Mouse (Mus musculus): ENCODE results near the gene Snrpa. TPM values are rescaled to one million over a fixed set of nuclear protein-coding genes. Genes with fewer than 3 reads are reported as not detected.

Snrpa gene
- polyA plus RNA-seq, 1 experiment from 2014 or later: 245 TPM

- peak overlapping the region; percentile 94 for H3K9ac ChIP-seq (replicated peaks)
- no peaks in the 10 kb centered on the region for H3K9me3 ChIP-seq
- peak overlapping the region; percentile 87 for H3K27ac ChIP-seq
- peak overlapping the region; percentile 89 for H3K4me3 ChIP-seq (replicated peaks)
- no peaks in the 10 kb centered on the region for H3K27me3 ChIP-seq
- 3% methylated on average over 10 of the region's 10 CpGs for WGBS
- no peaks in the 10 kb centered on the region for H3K36me3 ChIP-seq
- H3K4me1 ChIP-seq (replicated peaks): peaks cover 59% of the 10 kb centered on the region
- H3K4me2 ChIP-seq (replicated peaks): peak overlapping the region; percentile 90
- no peak; the same call in 1 of the 2 replicates for ATAC-seq
These were observed 31.6 kb upstream of the Snrpa start for GRCm38 (mm10) chr7:27227676-27228075.

GRCm38 (mm10) chr7:27227276-27227675, 31.2 kb upstream of the Snrpa start:
- H3K36me3 ChIP-seq: no peaks in the 10 kb centered on the region
- peaks cover 59% of the 10 kb centered on the region for H3K4me1 ChIP-seq (replicated peaks)
- no peak for ATAC-seq
- H3K27ac ChIP-seq: no peak overlapping the region
- H3K9ac ChIP-seq (replicated peaks): peak overlapping the region; percentile 94
- peak overlapping the region; percentile 89 for H3K4me3 ChIP-seq (replicated peaks)
- H3K9me3 ChIP-seq: no peaks in the 10 kb centered on the region
- peak overlapping the region; percentile 90 for H3K4me2 ChIP-seq (replicated peaks)
- H3K27me3 ChIP-seq: no peaks in the 10 kb centered on the region
- WGBS: 33% methylated on average over 9 of the region's 9 CpGs

GRCm38 (mm10) chr7:27224877-27225575, 29.0 kb upstream of the Snrpa start:
- Histone ChIP-seq H3K36me3 (peaks cover 12% of the 10 kb centered on the region), H3K27me3 (no peaks in the 10 kb centered on the region), H3K27ac (no peak overlapping the region), H3K4me1 (replicated peaks) (peaks cover 55% of the 10 kb centered on the region), H3K4me2 (replicated peaks) (peak overlapping the region; percentile 90), H3K4me3 (replicated peaks) (peak overlapping the region; percentile 89), H3K9ac (replicated peaks) (peak overlapping the region; percentile 94), H3K9me3 (no peaks in the 10 kb centered on the region)
- 80% methylated on average over 11 of the region's 11 CpGs for WGBS
- no peak for ATAC-seq

- H3K4me1 ChIP-seq (replicated peaks): peaks cover 47% of the 10 kb centered on the region
- 88% methylated on average over 1 of the region's 1 CpGs for WGBS
- H3K9ac ChIP-seq (replicated peaks): no peak overlapping the region
- H3K27me3 ChIP-seq: no peaks in the 10 kb centered on the region
- H3K27ac ChIP-seq: no peak overlapping the region
- H3K9me3 ChIP-seq: no peaks in the 10 kb centered on the region
- H3K36me3 ChIP-seq: peaks cover 33% of the 10 kb centered on the region
- no peak overlapping the region for H3K4me2 ChIP-seq (replicated peaks)
- no peak overlapping the region for H3K4me3 ChIP-seq (replicated peaks)
- no peak for ATAC-seq
These were observed 26.5 kb upstream of the Snrpa start for GRCm38 (mm10) chr7:27222538-27222937.

GRCm38 (mm10) chr7:27221939-27222338, 25.9 kb upstream of the Snrpa start:
- no peak overlapping the region for H3K4me2 ChIP-seq (replicated peaks)
- H3K36me3 ChIP-seq: peaks cover 38% of the 10 kb centered on the region
- no peak for ATAC-seq
- no peak overlapping the region for H3K4me3 ChIP-seq (replicated peaks)
- H3K27ac ChIP-seq: no peak overlapping the region
- no peaks in the 10 kb centered on the region for H3K9me3 ChIP-seq
- WGBS: 90% methylated on average over 6 of the region's 6 CpGs
- peaks cover 41% of the 10 kb centered on the region for H3K4me1 ChIP-seq (replicated peaks)
- H3K27me3 ChIP-seq: no peaks in the 10 kb centered on the region
- 0 out of 2 replicates have a peak overlapping the region, but pooled peaks have one; percentile 14 for H3K9ac ChIP-seq (replicated peaks)

- no peaks in the 10 kb centered on the region for H3K27me3 ChIP-seq
- no peaks in the 10 kb centered on the region for H3K9me3 ChIP-seq
- ATAC-seq: no peak
- peaks cover 21% of the 10 kb centered on the region for H3K4me1 ChIP-seq (replicated peaks)
- no peak overlapping the region for H3K27ac ChIP-seq
- H3K36me3 ChIP-seq: peaks cover 55% of the 10 kb centered on the region
- H3K4me3 ChIP-seq (replicated peaks): no peak overlapping the region
- 75% methylated on average over 11 of the region's 11 CpGs for WGBS
- no peak overlapping the region for H3K9ac ChIP-seq (replicated peaks)
- H3K4me2 ChIP-seq (replicated peaks): no peak overlapping the region
These were observed 23.9 kb upstream of the Snrpa start for GRCm38 (mm10) chr7:27219937-27220336.

GRCm38 (mm10) chr7:27218586-27218985, 22.5 kb upstream of the Snrpa start:
- Histone ChIP-seq H3K9ac (replicated peaks) (no peak overlapping the region), H3K4me3 (replicated peaks) (no peak overlapping the region), H3K9me3 (no peaks in the 10 kb centered on the region), H3K27ac (no peak overlapping the region), H3K36me3 (peaks cover 64% of the 10 kb centered on the region), H3K27me3 (no peaks in the 10 kb centered on the region), H3K4me1 (replicated peaks) (peaks cover 7% of the 10 kb centered on the region), H3K4me2 (replicated peaks) (no peak overlapping the region)
- no peak for ATAC-seq
- WGBS: 84% methylated on average over 7 of the region's 7 CpGs

- H3K36me3 ChIP-seq: peaks cover 92% of the 10 kb centered on the region
- no peak overlapping the region for H3K9ac ChIP-seq (replicated peaks)
- WGBS: 89% methylated on average over 2 of the region's 2 CpGs
These were observed 16.6 kb upstream of the Snrpa start for GRCm38 (mm10) chr7:27212626-27213025.

GRCm38 (mm10) chr7:27203730-27204449, 7.8 kb upstream of the Snrpa start:
- H3K27me3 ChIP-seq: no peaks in the 10 kb centered on the region

More at GRCm38 (mm10) chr7:27212626-27213025, 16.6 kb upstream of the Snrpa start:
- Histone ChIP-seq H3K9me3 (no peaks in the 10 kb centered on the region), H3K4me3 (replicated peaks) (no peak overlapping the region), H3K4me1 (replicated peaks) (no peaks in the 10 kb centered on the region), H3K27me3 (no peaks in the 10 kb centered on the region), H3K4me2 (replicated peaks) (no peak overlapping the region), H3K27ac (no peak overlapping the region)
- ATAC-seq: no peak

GRCm38 (mm10) chr7:27198779-27199178, 2.7 kb upstream of the Snrpa start:
- H3K4me1 ChIP-seq (replicated peaks): peaks cover 20% of the 10 kb centered on the region
- H3K27me3 ChIP-seq: no peaks in the 10 kb centered on the region
- H3K27ac ChIP-seq: no peak overlapping the region
- no peak overlapping the region for H3K4me2 ChIP-seq (replicated peaks)
- no peak overlapping the region for H3K4me3 ChIP-seq (replicated peaks)
- WGBS: 93% methylated on average over 8 of the region's 8 CpGs
- ATAC-seq: no peak
- no peaks in the 10 kb centered on the region for H3K9me3 ChIP-seq
- H3K36me3 ChIP-seq: peaks cover 37% of the 10 kb centered on the region
- H3K9ac ChIP-seq (replicated peaks): no peak overlapping the region

More at GRCm38 (mm10) chr7:27203730-27204449, 7.8 kb upstream of the Snrpa start:
- Histone ChIP-seq H3K36me3 (peaks cover 72% of the 10 kb centered on the region), H3K4me1 (replicated peaks) (no peaks in the 10 kb centered on the region), H3K27ac (no peak overlapping the region), H3K4me2 (replicated peaks) (no peak overlapping the region), H3K9me3 (no peaks in the 10 kb centered on the region), H3K4me3 (replicated peaks) (no peak overlapping the region), H3K9ac (replicated peaks) (no peak overlapping the region)
- 97% methylated on average over 8 of the region's 8 CpGs for WGBS
- no peak for ATAC-seq

- H3K4me2 ChIP-seq (replicated peaks): no peak overlapping the region
- H3K9me3 ChIP-seq: no peaks in the 10 kb centered on the region
- no peak overlapping the region for H3K9ac ChIP-seq (replicated peaks)
- peaks cover 37% of the 10 kb centered on the region for H3K36me3 ChIP-seq
- H3K27ac ChIP-seq: no peak overlapping the region
- ATAC-seq: no peak
- no peaks in the 10 kb centered on the region for H3K27me3 ChIP-seq
- no peak overlapping the region for H3K4me3 ChIP-seq (replicated peaks)
- H3K4me1 ChIP-seq (replicated peaks): peaks cover 24% of the 10 kb centered on the region
These were observed 2.3 kb upstream of the Snrpa start for GRCm38 (mm10) chr7:27198355-27198754.

- Histone ChIP-seq H3K4me2 (replicated peaks) (no peak overlapping the region), H3K36me3 (peaks cover 37% of the 10 kb centered on the region), H3K9ac (replicated peaks) (no peak overlapping the region), H3K4me1 (replicated peaks) (peaks cover 30% of the 10 kb centered on the region), H3K27me3 (no peaks in the 10 kb centered on the region), H3K4me3 (replicated peaks) (no peak overlapping the region), H3K27ac (no peak overlapping the region), H3K9me3 (no peaks in the 10 kb centered on the region)
- WGBS: 96% methylated on average over 8 of the region's 8 CpGs
- ATAC-seq: no peak
These were observed 1.6 kb upstream of the Snrpa start for GRCm38 (mm10) chr7:27197634-27198033.
